Mouse (Mus musculus) embryonic fibroblast, embryonic 13.5 days (primary cell): ENCODE measurements at regions not wholly inside any gene's neighbourhood (a gene's known extent, or its start where the extent isn't known, plus 50 kb on each side); places are given as distances from the start of the nearest gene placed in this dataset.
"Not testable (repeated sequence)": the region's sequence is repeated elsewhere in the genome, so short reads cannot be mapped to it uniquely, and the experiment has no call there.

Experiments
- H3K27ac ChIP-seq: 2 replicates; pipeline ENCODE4 v1.5.1; 2012; ENCODE audit warnings: low read length, control low read depth, inconsistent platforms; ENCODE audit not compliant: insufficient read depth
- H3K4me1 ChIP-seq: 2 replicates; pipeline ENCODE4 v1.6.1; 2011; ENCODE audit warnings: low read length; ENCODE audit not compliant: control insufficient read depth, insufficient read depth
- H3K4me3 ChIP-seq: 2 replicates; pipeline ENCODE4 v1.5.1; 2011; ENCODE audit warnings: mild to moderate bottlenecking, control low read depth, low read length; ENCODE audit not compliant: insufficient read depth
- CTCF ChIP-seq: IDR thresholded peaks from 2 replicates; pipeline ENCODE4 v1.5.1; 2011; ENCODE audit warnings: mild to moderate bottlenecking, control low read depth, low read length, moderate library complexity, borderline replicate concordance; ENCODE audit not compliant: insufficient read depth
- POLR2A ChIP-seq: IDR thresholded peaks from 2 replicates; pipeline ENCODE4 v1.6.1; 2011; ENCODE audit warnings: low read depth, mild to moderate bottlenecking, control low read depth, low read length, moderate library complexity

DNA sequence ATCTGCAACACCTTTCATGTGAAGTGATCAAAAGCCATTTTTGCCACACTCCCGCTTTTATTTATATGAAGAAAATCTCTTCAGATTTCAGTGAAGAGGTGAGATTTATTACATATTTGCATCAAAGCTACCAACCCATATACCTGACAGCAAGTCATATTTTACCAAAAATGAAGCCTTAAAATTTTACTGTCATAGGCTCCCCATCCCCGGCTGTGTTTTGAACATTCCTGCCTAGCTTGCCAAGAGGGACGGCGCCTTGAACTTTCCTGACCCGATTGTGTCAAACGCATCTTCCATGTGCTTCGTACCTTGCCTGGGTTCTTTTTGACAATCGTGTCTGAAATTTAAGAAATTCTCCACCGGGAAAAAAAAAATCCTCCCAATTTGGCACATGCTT is 173.3 kb upstream of the Six2 start:
- H3K4me1 ChIP-seq, result no peaks in the 10 kb centered on the region
- H3K27ac ChIP-seq, result no peak overlapping the region
- TF ChIP-seq POLR2A, result no peak
- TF ChIP-seq CTCF, result no peak
- no peak overlapping the region for H3K4me3 ChIP-seq

DNA sequence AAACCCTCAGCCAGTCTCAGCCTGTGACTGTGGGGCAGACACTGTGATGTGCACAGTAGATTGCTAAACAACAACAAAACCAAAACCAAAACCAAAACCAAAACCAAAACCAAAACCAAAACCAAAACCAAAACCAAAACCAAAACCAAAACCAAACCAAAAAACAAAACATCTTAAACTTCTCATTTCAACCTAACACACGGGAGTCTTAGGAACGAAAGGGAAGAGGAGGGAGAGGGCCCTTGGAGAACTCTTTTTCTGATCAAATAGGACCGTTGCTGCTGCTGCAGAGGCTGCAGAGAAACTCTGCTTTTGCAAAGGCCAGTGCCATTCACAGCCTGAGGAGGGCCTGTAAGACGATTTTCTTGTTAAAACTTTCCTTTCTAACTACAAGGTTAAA is 172.7 kb upstream of the Six2 start:
- Histone ChIP-seq H3K27ac (no peak overlapping the region), H3K4me1 (no peaks in the 10 kb centered on the region), H3K4me3 (no peak overlapping the region)
- TF ChIP-seq CTCF (no peak), POLR2A (no peak)

DNA sequence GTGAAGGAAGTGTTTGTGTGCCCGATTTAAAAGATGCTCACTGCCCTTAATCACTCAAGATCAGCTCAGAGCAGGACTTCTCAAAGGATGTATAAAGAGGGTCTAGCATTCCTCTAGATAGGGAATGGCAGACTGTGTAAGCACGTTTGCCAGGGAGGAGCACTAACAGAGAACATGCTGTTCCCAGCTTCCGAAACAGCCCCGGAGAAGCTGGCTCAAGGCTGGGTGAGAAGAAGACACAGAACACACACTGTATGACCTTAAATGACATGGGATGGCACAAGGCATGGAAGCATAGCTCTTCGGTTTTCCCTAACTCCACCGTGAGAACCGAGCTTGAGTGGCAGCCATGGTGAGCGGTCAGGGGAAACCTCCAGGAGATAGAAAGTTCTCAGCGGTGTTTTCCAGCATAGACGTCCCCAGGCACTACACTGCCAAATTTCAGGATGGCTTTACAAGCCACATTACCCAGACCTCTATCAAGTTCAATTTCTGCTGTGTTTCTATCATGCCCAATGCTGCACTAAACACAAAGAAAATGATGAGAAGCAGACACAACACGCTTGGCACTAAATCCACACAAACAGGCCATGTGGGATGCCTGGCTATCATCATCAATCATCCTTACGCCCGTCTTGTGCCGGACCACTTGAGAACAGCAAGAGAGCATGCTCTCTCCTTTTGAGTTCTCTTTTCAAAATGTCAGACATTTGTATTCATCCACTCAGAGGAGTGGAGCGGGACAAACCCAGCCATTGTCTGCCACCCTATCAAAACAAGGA is 172.0 kb upstream of the Six2 start:
- no peak for TF ChIP-seq POLR2A
- no peaks in the 10 kb centered on the region for H3K4me1 ChIP-seq
- no peak overlapping the region for H3K27ac ChIP-seq
- no peak overlapping the region for H3K4me3 ChIP-seq

DNA sequence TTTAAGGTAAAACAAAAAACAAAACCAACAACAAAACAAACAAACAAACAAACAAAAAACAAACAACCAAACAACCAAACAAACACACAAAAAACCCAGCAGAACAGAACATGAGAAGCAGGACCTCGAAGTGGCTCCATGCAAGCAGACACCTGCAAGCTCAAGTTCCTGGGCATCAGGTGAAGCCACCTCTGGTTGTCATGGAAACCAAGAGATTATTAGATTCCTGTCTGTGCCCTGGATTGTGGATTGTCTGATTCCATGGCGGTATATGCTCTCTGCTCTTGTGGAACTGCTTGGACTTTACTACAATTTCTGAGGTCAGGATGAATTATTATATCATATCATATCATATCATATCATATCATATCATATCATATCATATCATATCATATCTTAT is 170.4 kb upstream of the Six2 start:
- H3K4me3 ChIP-seq, result no peak overlapping the region
- H3K4me1 ChIP-seq, result no peaks in the 10 kb centered on the region
- no peak overlapping the region for H3K27ac ChIP-seq
- no peak for TF ChIP-seq CTCF

DNA sequence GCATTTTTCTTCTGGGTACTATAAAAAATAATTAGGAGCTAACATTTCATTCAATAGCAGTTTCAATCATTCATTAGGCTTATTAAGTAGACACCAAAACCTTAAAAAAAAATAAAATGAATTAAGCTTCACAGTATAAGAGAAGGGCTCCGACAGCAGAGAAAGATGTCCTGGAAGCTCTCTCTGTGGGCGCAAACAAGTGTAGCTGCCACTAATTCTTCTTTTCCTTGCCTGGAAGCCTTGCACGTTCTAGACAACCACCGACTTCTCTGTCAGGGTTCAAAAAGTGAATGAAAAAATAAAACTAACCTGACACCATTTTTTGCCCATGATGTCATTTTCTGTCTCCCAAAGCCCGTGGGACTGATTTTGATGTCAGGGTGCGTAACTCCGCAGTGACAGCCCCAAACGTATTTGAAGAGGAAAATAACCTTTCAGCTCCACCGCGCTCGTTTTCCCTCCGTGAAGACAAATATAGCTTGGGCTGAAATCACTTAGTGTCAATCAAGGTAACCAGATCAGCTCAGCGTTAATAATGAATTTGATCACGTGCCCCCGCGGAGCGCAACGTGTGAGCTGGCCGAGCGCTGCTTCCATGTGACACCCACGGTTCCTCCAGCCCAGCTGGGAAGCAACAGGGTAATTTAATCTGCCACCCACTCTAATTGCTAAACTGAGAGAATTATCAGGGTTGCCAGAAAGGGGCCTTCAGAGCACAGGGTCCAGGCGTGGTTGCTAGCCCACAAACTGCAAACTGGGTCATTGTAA is 169.8 kb upstream of the Six2 start:
- no peaks in the 10 kb centered on the region for H3K4me1 ChIP-seq
- H3K27ac ChIP-seq, result no peak overlapping the region
- H3K4me3 ChIP-seq, result no peak overlapping the region
- TF ChIP-seq POLR2A, result no peak
- TF ChIP-seq CTCF, result no peak

DNA sequence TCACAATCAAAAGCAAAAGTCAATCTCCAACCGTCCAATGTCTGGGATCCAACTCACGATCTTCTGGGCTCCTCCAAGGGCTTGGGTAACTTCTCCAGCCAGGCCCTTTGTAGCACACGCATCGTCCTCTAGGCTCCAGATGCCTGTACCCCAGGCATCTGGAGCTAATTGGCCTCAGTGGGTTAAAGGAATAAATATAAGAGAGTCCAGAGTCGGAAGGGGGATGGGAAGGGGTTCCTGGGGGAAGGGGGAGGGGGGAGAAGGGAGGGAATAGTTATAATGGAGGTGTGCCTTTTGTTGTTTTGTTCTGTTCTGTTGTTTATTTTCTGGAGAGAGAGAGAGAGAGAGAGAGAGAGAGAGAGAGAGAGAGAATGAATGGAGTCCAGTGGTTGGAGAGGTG is 168.8 kb upstream of the Six2 start:
- H3K4me3 ChIP-seq, H3K4me1 ChIP-seq, H3K27ac ChIP-seq: not testable (repeated sequence)

DNA sequence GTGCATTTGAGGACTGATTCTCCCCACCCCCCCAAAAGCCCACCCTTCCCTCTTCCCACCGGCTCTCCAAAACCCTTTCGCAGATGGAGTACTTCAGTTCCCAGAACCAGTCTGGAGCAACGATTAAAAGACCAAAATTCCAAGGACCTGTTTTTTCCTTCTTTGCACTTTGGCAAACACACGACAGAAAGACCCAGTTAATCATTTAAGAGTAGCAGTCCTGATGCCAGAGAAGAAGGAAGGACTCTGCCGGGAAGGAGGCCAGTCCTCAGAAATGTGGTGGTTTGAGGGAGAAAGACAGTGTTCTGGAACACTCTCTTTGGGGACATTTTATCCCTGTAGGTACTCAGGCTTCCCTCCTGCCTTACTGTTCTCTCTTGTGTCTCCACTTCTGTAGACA is 165.1 kb upstream of the Six2 start:
- H3K27ac ChIP-seq, result no peak overlapping the region
- H3K4me3 ChIP-seq, result no peak overlapping the region

DNA sequence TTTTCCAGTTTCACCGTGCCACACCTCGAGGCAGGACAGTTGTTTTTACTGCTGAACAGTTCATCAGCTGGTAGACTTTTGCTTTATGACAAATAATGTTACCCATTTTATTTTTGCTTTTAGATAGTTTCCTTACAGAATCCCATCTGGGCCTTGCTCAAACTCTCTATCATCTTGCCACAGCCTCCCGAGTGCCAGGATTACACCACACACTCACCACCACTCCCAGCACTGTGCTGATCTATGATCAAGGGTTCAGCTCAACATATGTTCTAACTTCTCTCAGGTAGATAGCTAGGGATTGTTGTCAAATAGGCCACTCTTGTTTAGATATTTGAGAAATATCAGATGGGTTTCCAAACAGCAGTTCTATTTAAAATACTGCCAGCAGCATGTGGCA is 160.5 kb upstream of the Six2 start:
- TF ChIP-seq POLR2A (no peak), CTCF (no peak)
- Histone ChIP-seq H3K27ac (no peak overlapping the region), H3K4me3 (no peak overlapping the region), H3K4me1 (no peaks in the 10 kb centered on the region)

More for the DNA sequence above, 165.1 kb upstream of the Six2 start:
- TF ChIP-seq CTCF (no peak), POLR2A (no peak)
- H3K4me1 ChIP-seq, result no peaks in the 10 kb centered on the region

DNA sequence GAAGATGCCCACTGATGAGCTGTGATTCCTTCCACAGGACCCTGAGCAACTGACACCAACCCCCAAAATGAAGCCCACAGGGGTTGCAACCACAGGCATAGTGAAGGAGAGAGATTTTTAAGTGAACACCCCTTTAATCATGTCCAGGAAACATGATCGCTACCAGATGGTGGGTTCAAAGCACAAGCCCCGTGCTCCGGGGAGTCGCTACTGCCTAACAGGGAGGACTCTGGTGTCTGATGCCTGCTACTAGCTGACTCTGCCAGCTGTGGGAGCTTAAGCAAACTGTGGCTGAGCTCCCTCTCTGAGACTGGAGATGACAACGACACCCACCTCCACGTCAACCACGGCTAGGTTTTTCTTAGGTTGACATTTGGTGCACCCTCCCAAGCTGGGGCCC is 159.7 kb upstream of the Six2 start:
- no peak overlapping the region for H3K4me3 ChIP-seq
- no peaks in the 10 kb centered on the region for H3K4me1 ChIP-seq
- TF ChIP-seq CTCF, result no peak
- TF ChIP-seq POLR2A, result no peak
- no peak overlapping the region for H3K27ac ChIP-seq

DNA sequence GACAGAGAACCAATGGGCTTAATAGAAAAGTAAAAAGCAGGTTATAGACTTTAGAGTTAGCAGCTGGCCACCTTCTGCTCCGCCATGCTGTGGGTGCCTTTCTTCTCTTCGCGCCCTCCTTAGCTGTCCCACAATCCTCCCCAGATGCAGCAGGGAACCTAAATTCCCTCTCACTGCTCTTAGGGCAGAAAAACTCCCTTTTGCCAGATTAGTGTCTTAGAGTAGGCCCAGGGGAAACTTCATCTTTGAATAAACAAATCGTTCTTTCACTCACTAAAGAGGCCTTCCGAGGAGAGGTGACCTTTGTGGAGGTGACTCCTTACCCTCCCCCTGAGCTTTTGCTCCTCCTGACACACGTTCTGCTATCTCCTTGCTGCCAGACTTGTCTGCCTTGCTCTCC is 157.0 kb upstream of the Six2 start:
- no peak overlapping the region for H3K27ac ChIP-seq
- H3K4me3 ChIP-seq, result no peak overlapping the region
- no peaks in the 10 kb centered on the region for H3K4me1 ChIP-seq
- TF ChIP-seq POLR2A (no peak), CTCF (no peak)
